Mouse (Mus musculus) C2C12 (cell line): ENCODE measurements at regions not wholly inside any gene's neighbourhood (a gene's known extent, or its start where the extent isn't known, plus 50 kb on each side); places are given as distances from the start of the nearest gene placed in this dataset.
A peak's percentile ranks its signal among the peaks of the same experiment; 100 is the strongest.

Experiments used
- H3K27me3 ChIP-seq: one replicate; pipeline ENCODE4 v1.6.1; 2011; ENCODE audit not compliant: control insufficient read depth, insufficient read depth, insufficient read length
- H3K36me3 ChIP-seq: one replicate; pipeline ENCODE4 v1.6.1; 2011; ENCODE audit not compliant: control insufficient read depth, insufficient read depth
- H3K4me3 ChIP-seq: one replicate; pipeline ENCODE4 v1.5.1; 2011; ENCODE audit warnings: mild to moderate bottlenecking, control low read depth; ENCODE audit not compliant: poor library complexity, insufficient read depth, severe bottlenecking
- H3K79me2 ChIP-seq: one replicate; pipeline ENCODE4 v1.6.1; 2011; ENCODE audit not compliant: control insufficient read depth, insufficient read depth
- H3K79me3 ChIP-seq: one replicate; pipeline ENCODE4 v1.6.1; 2011; ENCODE audit warnings: low read depth, control low read depth
- H3ac ChIP-seq: one replicate; pipeline ENCODE3; 2011; ENCODE audit warnings: low read depth; ENCODE audit not compliant: control insufficient read depth, insufficient read length
- CEBPB ChIP-seq: IDR thresholded peaks from one replicate; pipeline ENCODE4 v1.6.1; 2011; ENCODE audit warnings: low read depth, mild to moderate bottlenecking, control low read depth, moderate library complexity
- CTCF ChIP-seq: IDR thresholded peaks from one replicate; pipeline ENCODE4 v1.5.1; 2011; ENCODE audit not compliant: control insufficient read depth, insufficient read depth, insufficient read length
- FOSL1 ChIP-seq: IDR thresholded peaks from one replicate; pipeline ENCODE4 v1.8.0; 2011; ENCODE audit warnings: mild to moderate bottlenecking, low read length; ENCODE audit not compliant: poor library complexity, insufficient read depth, severe bottlenecking
- MAX ChIP-seq: IDR thresholded peaks from one replicate; pipeline ENCODE4 v1.6.1; 2011; ENCODE audit warnings: mild to moderate bottlenecking, control low read depth
- MYOD1 ChIP-seq: IDR thresholded peaks from one replicate; pipeline ENCODE4 v1.6.1; 2011; ENCODE audit warnings: low read depth; ENCODE audit not compliant: control insufficient read depth, insufficient read length
- MYOG ChIP-seq: IDR thresholded peaks from one replicate; pipeline ENCODE4 v1.6.1; 2011; ENCODE audit not compliant: control insufficient read depth, insufficient read length; ENCODE audit errors: extremely low read depth
- USF1 ChIP-seq: IDR thresholded peaks from one replicate; pipeline ENCODE4 v1.6.1; 2011; ENCODE audit warnings: low read depth, mild to moderate bottlenecking, control low read depth, moderate library complexity

DNA sequence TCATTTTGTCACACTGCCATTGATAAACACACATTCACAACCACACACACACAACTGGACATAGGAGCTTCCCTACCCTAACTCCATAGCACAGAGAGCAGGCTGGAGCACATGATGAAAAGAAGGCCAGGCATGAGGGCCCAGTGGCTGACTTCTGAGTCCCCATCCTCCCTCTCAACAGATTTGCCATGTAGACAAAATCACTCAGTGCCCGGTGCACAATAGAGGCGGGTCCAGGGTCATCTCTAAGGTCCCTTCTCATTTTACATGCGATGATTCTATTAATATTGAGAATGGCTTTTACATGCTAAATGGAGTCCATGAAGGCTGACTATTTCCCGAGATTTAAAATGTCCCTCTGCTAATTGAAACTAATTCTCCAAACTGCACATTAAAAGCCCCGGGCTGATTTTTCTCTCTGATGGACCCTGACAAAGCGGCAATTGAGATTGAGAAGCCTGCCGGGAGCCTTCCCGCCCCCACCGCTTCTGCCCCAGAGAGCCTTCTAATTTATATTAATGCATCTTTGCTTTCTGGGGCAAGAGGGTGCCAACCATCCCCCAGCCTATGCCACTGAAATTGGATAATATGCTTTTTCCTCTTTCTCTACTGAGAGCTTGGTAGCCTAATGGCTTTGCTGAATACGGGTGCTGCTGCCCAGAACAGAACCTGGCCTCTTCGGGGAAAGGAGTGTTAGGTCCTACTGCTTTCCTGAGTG lies 252.7 kb upstream of the Dio3 start:
- TF ChIP-seq USF1 (no peak), MYOD1 (no peak), CTCF (no peak), MYOG (no peak), CEBPB (no peak), FOSL1 (no peak), MAX (no peak)
- Histone ChIP-seq H3K27me3 (peaks cover 12% of the 10 kb centered on the region), H3K79me2 (no peaks in the 10 kb centered on the region), H3K36me3 (no peaks in the 10 kb centered on the region), H3K79me3 (no peaks in the 10 kb centered on the region), H3K4me3 (no peak overlapping the region), H3ac (no peak overlapping the region)

DNA sequence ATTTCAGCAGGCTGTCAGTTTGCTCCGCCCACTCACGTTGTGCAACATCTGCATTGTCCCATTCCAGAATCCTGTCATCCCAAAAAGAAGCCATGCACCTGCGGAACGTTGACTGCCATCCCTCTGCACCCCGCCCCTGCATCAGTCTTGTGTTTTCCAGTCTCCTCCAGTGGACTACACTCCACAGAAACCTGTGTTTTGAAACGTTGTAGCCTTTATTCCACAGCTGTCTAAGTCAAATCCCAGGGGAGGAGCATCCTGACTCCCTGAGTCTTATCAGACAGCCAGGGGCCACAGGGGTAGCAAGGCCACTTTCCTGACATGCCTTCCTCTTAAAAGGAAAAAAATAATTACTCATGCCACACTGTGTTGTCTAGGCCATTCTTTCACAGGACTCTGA lies 251.5 kb upstream of the Dio3 start:
- Histone ChIP-seq H3K27me3 (peaks cover 12% of the 10 kb centered on the region), H3K79me2 (no peaks in the 10 kb centered on the region)

DNA sequence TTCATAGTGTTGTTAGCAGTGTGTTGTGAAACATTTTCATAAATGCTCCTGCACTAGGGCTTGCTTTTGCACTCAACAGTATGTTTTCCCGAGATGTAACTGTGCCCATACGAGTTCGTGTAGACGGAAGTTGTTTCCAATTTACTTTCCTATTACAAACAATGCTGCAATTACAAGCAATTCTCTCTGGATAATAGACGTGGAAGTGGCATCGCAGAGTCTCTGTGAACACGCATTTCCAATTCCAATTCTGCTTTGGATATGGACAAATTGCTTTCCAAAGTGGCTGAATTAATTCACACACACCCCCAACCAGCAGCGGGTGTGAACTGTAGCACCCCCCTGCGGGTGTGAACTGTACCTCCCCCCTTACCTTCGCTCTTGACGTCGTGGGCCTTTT lies 250.9 kb upstream of the Dio3 start:
- H3K79me3 ChIP-seq: no peaks in the 10 kb centered on the region
- H3K4me3 ChIP-seq: no peak overlapping the region
- no peaks in the 10 kb centered on the region for H3K79me2 ChIP-seq
- H3K27me3 ChIP-seq: peaks cover 12% of the 10 kb centered on the region
- TF ChIP-seq MAX (no peak), USF1 (no peak), CEBPB (no peak), MYOD1 (no peak)
- H3K36me3 ChIP-seq: no peaks in the 10 kb centered on the region
- no peak overlapping the region for H3ac ChIP-seq

More for the DNA sequence above, 251.5 kb upstream of the Dio3 start:
- Histone ChIP-seq H3K79me3 (no peaks in the 10 kb centered on the region), H3K36me3 (no peaks in the 10 kb centered on the region), H3ac (no peak overlapping the region), H3K4me3 (no peak overlapping the region)
- no peak for TF ChIP-seq MAX
- peak; percentile 14 for TF ChIP-seq CEBPB

DNA sequence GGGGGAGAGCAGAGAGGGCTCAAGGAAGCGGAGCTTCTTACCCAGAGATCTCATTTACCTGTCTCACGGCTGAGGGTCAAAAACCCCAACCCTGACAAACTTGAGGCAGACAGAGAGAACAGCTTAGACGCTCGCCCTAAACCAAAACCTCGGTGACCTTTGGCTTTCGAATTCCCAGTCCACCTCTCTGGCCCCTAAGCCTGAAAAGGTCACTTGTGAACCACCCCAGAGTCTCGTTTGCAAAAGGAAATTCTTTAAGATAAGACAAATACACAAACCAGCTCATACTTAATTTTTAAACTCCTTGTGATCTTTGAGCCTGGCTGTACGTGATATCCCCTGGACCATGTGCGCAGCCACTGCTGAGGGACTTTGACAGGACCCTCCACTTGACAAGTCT lies 250.2 kb upstream of the Dio3 start:
- Histone ChIP-seq H3ac (no peak overlapping the region), H3K27me3 (peaks cover 12% of the 10 kb centered on the region), H3K79me2 (no peaks in the 10 kb centered on the region), H3K4me3 (no peak overlapping the region), H3K79me3 (no peaks in the 10 kb centered on the region), H3K36me3 (no peaks in the 10 kb centered on the region)
- TF ChIP-seq MYOG (no peak), FOSL1 (no peak), CTCF (no peak)

DNA sequence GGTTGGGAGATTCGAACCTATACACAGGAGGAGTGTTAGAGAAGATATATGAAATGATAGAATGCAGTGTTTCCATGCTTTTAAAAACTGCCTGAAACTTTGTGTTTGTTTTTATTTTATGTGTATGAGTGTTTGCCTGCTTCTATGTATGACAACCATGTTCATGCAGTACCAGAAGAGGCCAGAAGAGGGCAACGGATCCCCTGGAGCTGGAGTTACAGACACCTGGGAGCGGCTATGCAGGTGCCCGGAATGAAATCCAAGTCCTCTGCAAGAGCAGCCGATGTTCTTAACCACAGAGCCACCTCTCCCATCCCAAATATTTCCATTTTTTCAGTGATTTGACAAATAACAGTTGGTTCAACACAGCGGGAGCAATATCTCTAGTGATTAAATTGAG lies 247.5 kb upstream of the Dio3 start:
- Histone ChIP-seq H3K27me3 (peaks cover 5% of the 10 kb centered on the region), H3K79me3 (no peaks in the 10 kb centered on the region), H3K36me3 (no peaks in the 10 kb centered on the region), H3K79me2 (no peaks in the 10 kb centered on the region), H3K4me3 (no peak overlapping the region), H3ac (no peak overlapping the region)
- TF ChIP-seq CTCF: no peak
- no peak for TF ChIP-seq MAX
- TF ChIP-seq MYOG: no peak
- no peak for TF ChIP-seq MYOD1
- TF ChIP-seq FOSL1: no peak
- no peak for TF ChIP-seq CEBPB
- no peak for TF ChIP-seq USF1

DNA sequence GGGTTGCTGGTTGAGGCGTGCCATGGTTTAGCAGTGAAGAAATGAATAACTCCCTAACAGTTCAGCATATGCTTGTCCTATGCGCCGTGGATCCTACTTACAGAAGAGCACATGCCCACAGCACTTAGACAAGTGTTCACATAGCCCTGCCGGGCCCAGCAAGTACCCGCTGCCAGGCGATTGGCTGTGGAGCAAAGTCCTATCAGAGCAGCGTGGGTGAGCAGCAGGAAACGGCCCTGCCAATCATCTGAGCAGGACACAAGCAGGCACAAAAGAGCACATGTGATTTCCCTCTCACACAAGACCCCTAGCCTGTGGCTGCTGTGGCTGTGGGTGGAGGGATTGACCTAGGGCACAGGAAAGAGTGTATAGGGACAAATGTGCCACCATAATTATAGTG lies 243.7 kb upstream of the Dio3 start:
- H3K4me3 ChIP-seq: no peak overlapping the region
- no peak overlapping the region for H3ac ChIP-seq
- no peaks in the 10 kb centered on the region for H3K79me3 ChIP-seq
- no peaks in the 10 kb centered on the region for H3K36me3 ChIP-seq
- no peaks in the 10 kb centered on the region for H3K27me3 ChIP-seq
- H3K79me2 ChIP-seq: no peaks in the 10 kb centered on the region
- no peak for TF ChIP-seq CEBPB
- TF ChIP-seq MAX: no peak
- no peak for TF ChIP-seq MYOG
- no peak for TF ChIP-seq FOSL1
- no peak for TF ChIP-seq USF1
- TF ChIP-seq MYOD1: no peak
- TF ChIP-seq CTCF: no peak
